ENCODE assay signal across 16 mouse cellular contexts in genomic region chr3:50900566-50900965, GRCm38 (mm10).
"Had no signal": no experiment of that assay in that cellular context is flagged by ENCODE, and none has a peak within 500 bp of the region (broad histone marks: within the 10 kb centered on the region; RNA-seq: fewer than 3 reads in every experiment).

No protein-coding gene starts in this region.

- H3K4me3 ChIP-seq: neural tube, embryonic 12.5 days; neural tube, embryonic 13.5 days; neural tube, embryonic 15.5 days; stomach, embryonic 15.5 days had no signal

- H3K36me3 ChIP-seq: neural tube, embryonic 12.5 days; neural tube, embryonic 13.5 days; neural tube, embryonic 15.5 days; stomach, embryonic 15.5 days had no signal

- DNase-seq: right cerebral cortex, adult 18-20 months; right cerebral cortex, postnatal 14 days; right cerebral cortex, postnatal 25 days; right cerebral cortex, postnatal 4 days; spleen, adult 18-20 months; thymus, adult 18-20 months; thymus, adult 2 months; thymus, postnatal 14 days; thymus, postnatal 25 days; thymus, postnatal 36 days; thymus, postnatal 4 days had no signal

- H3K27me3 ChIP-seq: neural tube, embryonic 12.5 days; neural tube, embryonic 13.5 days; neural tube, embryonic 15.5 days; stomach, embryonic 15.5 days had no signal

- H3K4me2 ChIP-seq: neural tube, embryonic 12.5 days; neural tube, embryonic 13.5 days; neural tube, embryonic 15.5 days; stomach, embryonic 15.5 days had no signal

- H3K9me3 ChIP-seq: neural tube, embryonic 12.5 days; neural tube, embryonic 13.5 days; neural tube, embryonic 15.5 days; stomach, embryonic 15.5 days had no signal

- H3K27ac ChIP-seq: neural tube, embryonic 12.5 days; neural tube, embryonic 13.5 days; neural tube, embryonic 15.5 days; stomach, embryonic 15.5 days; stomach, postnatal 0 days had no signal

- H3K9ac ChIP-seq: neural tube, embryonic 12.5 days; neural tube, embryonic 13.5 days; neural tube, embryonic 15.5 days; stomach, embryonic 15.5 days had no signal
